Mouse (Mus musculus) liver, postnatal 0 days (tissue): ENCODE results near the gene Hpn.

Experiments used
- CTCF ChIP-seq: sonication (generic); IDR thresholded peaks from 2 replicates; pipeline ENCODE4 v1.5.1; 2016; ENCODE audit warnings: antibody characterized with exemption, low read depth
- EP300 ChIP-seq: IDR thresholded peaks from 2 replicates; pipeline ENCODE4 v1.6.1; 2016; ENCODE audit warnings: antibody characterized with exemption, low read depth, mild to moderate bottlenecking

DNA sequence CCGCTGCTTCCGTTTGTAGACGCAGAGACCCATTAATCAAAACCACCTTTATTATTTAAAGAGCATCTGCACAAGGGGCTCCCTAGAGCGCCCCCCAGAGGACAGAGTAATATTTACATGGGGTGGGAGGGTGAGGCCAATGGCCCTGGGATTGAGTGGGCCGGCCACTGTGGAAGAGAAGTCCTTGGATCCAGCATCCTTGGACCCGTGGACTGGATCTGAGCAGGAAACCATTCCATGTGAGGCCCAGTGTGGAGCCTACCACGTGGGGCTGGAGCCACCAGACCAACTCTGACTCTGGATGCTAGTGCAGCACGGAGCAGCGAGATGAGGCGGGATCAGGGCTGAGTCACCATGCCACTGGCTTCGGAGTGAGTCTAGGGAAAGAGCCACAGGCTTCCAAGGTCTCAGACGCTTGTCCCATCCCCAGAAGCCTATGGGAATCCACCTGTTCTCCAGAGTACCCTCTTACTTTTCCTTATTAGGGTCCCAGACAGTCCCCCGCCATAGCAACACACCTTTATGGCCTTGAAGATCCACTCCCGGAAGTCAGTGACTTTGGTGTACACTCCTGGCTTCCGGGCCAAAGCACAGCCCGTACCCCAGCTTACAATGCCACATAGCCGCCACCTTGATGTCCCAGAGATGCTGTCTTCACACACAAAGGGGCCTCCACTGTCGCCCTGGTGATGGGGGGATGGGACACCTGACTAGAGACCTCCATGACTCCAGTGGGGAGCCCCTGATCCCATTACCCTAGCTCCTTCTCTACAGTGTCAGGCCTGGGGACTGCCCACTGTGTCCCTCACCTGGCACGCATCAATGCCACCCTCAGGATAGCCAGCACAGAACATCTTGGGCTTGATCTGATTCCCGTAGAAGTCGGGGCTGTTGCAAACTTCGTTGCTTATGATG lies 16.1 kb downstream of the Hpn start:
- TF ChIP-seq CTCF (peak; percentile 16; the same call in 1 of the 2 replicates), EP300 (no peak)
